Mouse (Mus musculus) hindbrain, embryonic 13.5 days (tissue): ENCODE measurements around the gene Trpv6. TPM values are rescaled to one million over a fixed set of nuclear protein-coding genes. Genes with fewer than 3 reads are reported as not detected.

ENCODE experiments used
- ATAC-seq: fragments of 200-750 bp; cut with Nextera tagmentation; 2 replicates; pipeline ENCODE4 v1.8.0; 2017; ENCODE audit warnings: moderate TSS enrichment; ENCODE audit not compliant: low FRiP score
- H3K27ac ChIP-seq: fragments of 300-500 bp; sonication (generic); 2 replicates; pipeline ENCODE4 v1.5.1; 2015; ENCODE audit warnings: inconsistent platforms, mild to moderate bottlenecking, moderate library complexity
- H3K27me3 ChIP-seq: fragments of 300-500 bp; sonication (generic); 2 replicates; pipeline ENCODE4 v1.6.1; 2015; ENCODE audit warnings: mild to moderate bottlenecking, inconsistent platforms
- H3K36me3 ChIP-seq: fragments of 300-500 bp; sonication (generic); 2 replicates; pipeline ENCODE4 v1.6.1; 2015; ENCODE audit warnings: mild to moderate bottlenecking, inconsistent platforms
- H3K4me1 ChIP-seq: fragments of 300-500 bp; sonication (generic); replicated peaks from 2 replicates; pipeline ENCODE4 v1.6.1; 2015; ENCODE audit warnings: inconsistent platforms
- H3K4me2 ChIP-seq: fragments of 300-500 bp; sonication (generic); 2 replicates; pipeline ENCODE4 v1.6.1; 2015; ENCODE audit warnings: inconsistent platforms, mild to moderate bottlenecking, moderate library complexity
- H3K4me3 ChIP-seq: fragments of 300-500 bp; sonication (generic); 2 replicates; pipeline ENCODE4 v1.5.1; 2015; ENCODE audit warnings: mild to moderate bottlenecking, inconsistent platforms
- H3K9ac ChIP-seq: fragments of 300-500 bp; sonication (generic); 2 replicates; pipeline ENCODE4 v1.6.1; 2015; ENCODE audit warnings: mild to moderate bottlenecking, inconsistent platforms
- H3K9me3 ChIP-seq: fragments of 300-500 bp; sonication (generic); 2 replicates; pipeline ENCODE4 v1.6.1; 2016; ENCODE audit warnings: inconsistent platforms
- WGBS: fragments of 180-500 bp; shearing (Covaris S2); methylation state at CpG from one replicate; pipeline ENCODE4 v1.1.7; 2015; 5-methylcytosine and 5-hydroxymethylcytosine counted together
- polyA plus RNA-seq: library from polyadenylated mRNA; unstranded; fragments of >200 nt; fragmentation: Nextera tagmentation; extraction: Ambion mirVana; gene quantifications from 2 replicates; pipeline ENCODE4 v1.2.1, GENCODE M21; 2015

The Trpv6 gene
- 0.70 and 0.87 TPM in 2 replicates for polyA plus RNA-seq

DNA sequence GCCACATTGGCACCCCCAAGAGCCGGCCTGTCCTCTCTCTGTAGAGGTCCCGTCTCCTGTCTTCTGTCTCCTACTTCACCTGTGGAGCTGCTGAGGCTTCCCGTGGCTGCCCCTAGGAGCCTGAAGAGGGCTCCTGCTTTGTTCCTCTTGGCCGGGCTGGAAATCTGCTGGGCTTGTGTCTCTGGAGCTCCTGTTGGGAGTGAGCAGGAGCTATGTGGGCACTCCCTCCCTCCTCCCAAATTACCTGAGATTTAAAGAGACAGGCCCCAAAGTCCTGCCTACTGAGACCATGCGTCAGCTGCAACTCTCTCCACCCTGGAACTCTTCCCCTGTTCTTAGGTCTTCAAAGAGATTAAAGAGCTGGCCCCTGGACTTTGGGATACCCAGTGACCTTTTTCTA lies at the start of gene Trpv6:
TSS of gene Trpv6 (minus strand) at position 228 of the 400 bp plus-strand sequence.
- no peaks in the 10 kb centered on the region for H3K27me3 ChIP-seq
- no peaks in the 10 kb centered on the region for H3K4me1 ChIP-seq
- no peak within 1 kb of the TSS for H3K4me2 ChIP-seq
- ATAC-seq, result no peak
- WGBS, result 32% methylated on average over 5 of the region's 5 CpGs
- H3K9me3 ChIP-seq, result no peaks in the 10 kb centered on the region
- H3K9ac ChIP-seq, result no peak within 1 kb of the TSS
- H3K27ac ChIP-seq, result no peak within 1 kb of the TSS
- no peaks in the 10 kb centered on the region for H3K36me3 ChIP-seq
- no peak within 1 kb of the TSS for H3K4me3 ChIP-seq

DNA sequence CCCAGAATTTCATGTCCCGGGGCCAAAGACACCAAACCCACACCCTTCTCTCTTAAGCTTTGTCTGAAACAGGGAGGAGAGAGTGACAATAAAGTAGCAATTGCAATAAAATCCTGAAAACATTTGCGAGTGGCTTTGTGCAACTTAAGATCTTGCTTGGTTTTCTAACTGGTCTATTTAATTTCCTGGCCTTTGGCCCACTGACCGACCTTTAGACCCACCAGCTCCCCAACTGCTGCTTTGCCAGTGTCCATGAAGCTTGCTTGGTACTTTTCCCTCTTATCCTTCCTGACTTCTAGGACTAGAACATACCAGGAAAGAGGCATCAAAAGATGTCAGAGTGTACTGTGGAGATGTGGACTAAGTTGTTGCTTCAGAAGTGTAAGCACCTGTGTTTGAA lies 49.4 kb upstream of the Trpv6 start:
- no peak for ATAC-seq
- no peaks in the 10 kb centered on the region for H3K27me3 ChIP-seq
- WGBS, result 89% methylated on average over 3 of the region's 3 CpGs

DNA sequence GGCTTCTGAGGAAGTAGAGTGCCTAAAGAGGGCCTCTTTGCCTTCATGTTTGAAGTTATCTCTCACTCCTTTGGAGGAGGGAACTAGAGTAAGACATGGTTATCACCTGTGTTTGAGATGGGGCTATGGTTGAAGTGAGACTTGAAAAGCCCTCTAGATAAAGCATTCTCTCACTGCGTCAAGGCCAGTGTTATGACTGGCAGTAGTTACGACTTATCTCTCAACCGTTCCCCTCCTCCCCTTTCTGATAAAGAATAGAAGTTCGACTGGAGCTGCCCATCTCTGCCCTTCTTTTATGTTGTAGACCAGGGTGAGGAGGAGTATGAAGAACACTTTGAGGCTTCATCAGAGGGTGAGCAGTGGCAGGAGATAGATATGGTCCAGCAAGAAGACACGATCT lies 48.7 kb upstream of the Trpv6 start:
- no peak for ATAC-seq
- no peaks in the 10 kb centered on the region for H3K4me1 ChIP-seq
- 93% methylated on average over 5 of the region's 5 CpGs for WGBS

More for the DNA sequence above, 49.4 kb upstream of the Trpv6 start:
- no peaks in the 10 kb centered on the region for H3K9me3 ChIP-seq
- no peaks in the 10 kb centered on the region for H3K36me3 ChIP-seq
- H3K4me2 ChIP-seq, result no peak overlapping the region
- H3K9ac ChIP-seq, result no peak overlapping the region
- H3K27ac ChIP-seq, result no peak overlapping the region
- no peaks in the 10 kb centered on the region for H3K4me1 ChIP-seq
- H3K4me3 ChIP-seq, result no peak overlapping the region

GRCm38 (mm10) chr6:41684131-41684530 lies 47.9 kb upstream of the Trpv6 start, which contains the start of gene Llcfc1:
Gene Llcfc1, plus strand, starts transcription at chr6:41684431.
- Histone ChIP-seq H3K36me3 (no peaks in the 10 kb centered on the region), H3K4me1 (no peaks in the 10 kb centered on the region), H3K4me2 (no peak within 1 kb of the TSS), H3K27me3 (no peaks in the 10 kb centered on the region), H3K9me3 (no peaks in the 10 kb centered on the region), H3K9ac (no peak within 1 kb of the TSS), H3K27ac (no peak within 1 kb of the TSS), H3K4me3 (no peak within 1 kb of the TSS)
- 90% methylated on average over 2 of the region's 2 CpGs for WGBS
- no peak for ATAC-seq

More for the DNA sequence above, 48.7 kb upstream of the Trpv6 start:
- no peaks in the 10 kb centered on the region for H3K27me3 ChIP-seq
- no peaks in the 10 kb centered on the region for H3K36me3 ChIP-seq
- H3K4me3 ChIP-seq, result no peak overlapping the region
- no peak overlapping the region for H3K9ac ChIP-seq
- H3K4me2 ChIP-seq, result no peak overlapping the region
- H3K27ac ChIP-seq, result no peak overlapping the region
- H3K9me3 ChIP-seq, result no peaks in the 10 kb centered on the region

DNA sequence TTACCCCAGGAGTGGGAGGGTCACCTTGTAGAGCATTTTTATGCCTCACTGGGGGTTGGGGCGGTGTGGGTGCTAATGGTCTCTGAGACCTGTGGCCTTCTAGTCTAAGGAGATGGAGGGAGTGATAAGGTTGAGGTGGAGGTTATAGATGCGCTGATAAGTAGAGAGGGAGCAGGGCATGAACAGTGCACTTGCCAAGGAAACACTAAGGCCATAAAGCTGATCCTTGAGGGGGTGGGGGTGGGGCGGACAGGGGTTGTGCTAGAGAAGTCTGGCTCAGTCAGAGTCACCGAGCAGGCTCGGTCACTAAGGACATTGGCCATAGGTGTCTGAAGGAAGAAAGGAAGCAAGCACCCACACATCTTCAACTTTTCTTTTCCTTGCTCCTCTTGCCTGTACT lies 45.5 kb upstream of the Trpv6 start:
- H3K4me3 ChIP-seq, result no peak overlapping the region
- no peak overlapping the region for H3K27ac ChIP-seq
- no peak overlapping the region for H3K4me2 ChIP-seq
- H3K4me1 ChIP-seq, result no peaks in the 10 kb centered on the region
- 84% methylated on average over 5 of the region's 5 CpGs for WGBS
- no peaks in the 10 kb centered on the region for H3K9me3 ChIP-seq
- H3K27me3 ChIP-seq, result no peaks in the 10 kb centered on the region
- ATAC-seq, result no peak
- H3K9ac ChIP-seq, result no peak overlapping the region
- H3K36me3 ChIP-seq, result no peaks in the 10 kb centered on the region

- H3K4me3 ChIP-seq, result no peak within 1 kb of the TSS
- H3K4me1 ChIP-seq, result no peaks in the 10 kb centered on the region
- no peaks in the 10 kb centered on the region for H3K27me3 ChIP-seq
- no peak for ATAC-seq
- no peak within 1 kb of the TSS for H3K4me2 ChIP-seq
- 81% methylated on average over 1 of the region's 1 CpGs for WGBS
- H3K9ac ChIP-seq, result no peak within 1 kb of the TSS
- H3K27ac ChIP-seq, result no peak within 1 kb of the TSS
- no peaks in the 10 kb centered on the region for H3K9me3 ChIP-seq
- H3K36me3 ChIP-seq, result no peaks in the 10 kb centered on the region
Measured at GRCm38 (mm10) chr6:41680669-41681068, 44.5 kb upstream of the Trpv6 start, which contains the start of gene Trpv5. Gene Trpv5, minus strand, starts transcription at chr6:41680769.

GRCm38 (mm10) chr6:41676530-41676929 lies 40.3 kb upstream of the Trpv6 start:
- Histone ChIP-seq H3K27me3 (no peaks in the 10 kb centered on the region), H3K4me3 (no peak overlapping the region), H3K4me1 (no peaks in the 10 kb centered on the region), H3K36me3 (no peaks in the 10 kb centered on the region), H3K9ac (no peak overlapping the region), H3K4me2 (no peak overlapping the region), H3K27ac (no peak overlapping the region), H3K9me3 (no peaks in the 10 kb centered on the region)
- 95% methylated on average over 2 of the region's 2 CpGs for WGBS
- ATAC-seq, result no peak

DNA sequence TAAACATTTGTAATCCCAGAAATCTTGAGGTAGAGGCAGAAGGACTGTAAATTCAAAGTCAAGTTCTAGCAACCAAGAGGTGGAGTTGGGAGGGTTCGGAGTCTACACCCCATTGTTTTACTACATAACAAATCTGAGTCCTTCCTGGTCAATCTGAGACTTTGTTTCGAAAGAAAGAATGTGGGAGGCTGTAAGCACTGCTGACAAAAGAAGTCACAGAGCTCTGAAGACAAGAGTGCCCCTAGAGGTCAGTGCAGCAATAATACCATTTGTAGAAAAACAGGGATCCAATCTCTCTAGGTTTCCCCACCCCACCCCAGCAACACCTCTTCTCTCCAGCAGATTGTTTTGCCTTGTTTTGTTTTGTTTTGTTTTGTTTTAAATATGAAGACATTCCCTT lies 26.1 kb upstream of the Trpv6 start:
- Histone ChIP-seq H3K4me1 (no peaks in the 10 kb centered on the region), H3K4me2 (no peak overlapping the region), H3K27me3 (no peaks in the 10 kb centered on the region), H3K4me3 (no peak overlapping the region), H3K9ac (no peak overlapping the region), H3K27ac (no peak overlapping the region), H3K36me3 (no peaks in the 10 kb centered on the region), H3K9me3 (no peaks in the 10 kb centered on the region)
- ATAC-seq, result no peak
- whole genome bisulfite sequencing, result 24% methylated on average over 2 of the region's 2 CpGs

GRCm38 (mm10) chr6:41658487-41658886 lies 22.3 kb upstream of the Trpv6 start:
- WGBS, result 93% methylated on average over 1 of the region's 1 CpGs
- H3K27me3 ChIP-seq, result no peaks in the 10 kb centered on the region
- ATAC-seq, result no peak
- no peak overlapping the region for H3K9ac ChIP-seq
- H3K4me1 ChIP-seq, result no peaks in the 10 kb centered on the region
- H3K4me2 ChIP-seq, result no peak overlapping the region
- H3K27ac ChIP-seq, result no peak overlapping the region
- H3K4me3 ChIP-seq, result no peak overlapping the region
- H3K9me3 ChIP-seq, result no peaks in the 10 kb centered on the region
- no peaks in the 10 kb centered on the region for H3K36me3 ChIP-seq

GRCm38 (mm10) chr6:41654648-41655047 lies 18.4 kb upstream of the Trpv6 start:
- ATAC-seq, result no peak
- Histone ChIP-seq H3K36me3 (no peaks in the 10 kb centered on the region), H3K27me3 (no peaks in the 10 kb centered on the region), H3K27ac (no peak overlapping the region), H3K9me3 (no peaks in the 10 kb centered on the region), H3K4me3 (no peak overlapping the region), H3K4me1 (no peaks in the 10 kb centered on the region), H3K9ac (no peak overlapping the region), H3K4me2 (no peak overlapping the region)
- WGBS, result 91% methylated on average over 8 of the region's 8 CpGs

- Histone ChIP-seq H3K4me2 (no peak overlapping the region), H3K9ac (no peak overlapping the region), H3K9me3 (no peaks in the 10 kb centered on the region), H3K36me3 (no peaks in the 10 kb centered on the region), H3K27ac (no peak overlapping the region), H3K4me3 (no peak overlapping the region), H3K27me3 (no peaks in the 10 kb centered on the region), H3K4me1 (no peaks in the 10 kb centered on the region)
- WGBS, result 95% methylated on average over 5 of the region's 5 CpGs
- ATAC-seq, result no peak
Measured at GRCm38 (mm10) chr6:41653173-41653572, 17.0 kb upstream of the Trpv6 start.

GRCm38 (mm10) chr6:41646672-41647071 lies 10.5 kb upstream of the Trpv6 start:
- Histone ChIP-seq H3K36me3 (no peaks in the 10 kb centered on the region), H3K4me3 (no peak overlapping the region), H3K4me2 (no peak overlapping the region), H3K27ac (no peak overlapping the region), H3K9me3 (no peaks in the 10 kb centered on the region), H3K27me3 (no peaks in the 10 kb centered on the region), H3K9ac (no peak overlapping the region), H3K4me1 (no peaks in the 10 kb centered on the region)
- no peak for ATAC-seq

DNA sequence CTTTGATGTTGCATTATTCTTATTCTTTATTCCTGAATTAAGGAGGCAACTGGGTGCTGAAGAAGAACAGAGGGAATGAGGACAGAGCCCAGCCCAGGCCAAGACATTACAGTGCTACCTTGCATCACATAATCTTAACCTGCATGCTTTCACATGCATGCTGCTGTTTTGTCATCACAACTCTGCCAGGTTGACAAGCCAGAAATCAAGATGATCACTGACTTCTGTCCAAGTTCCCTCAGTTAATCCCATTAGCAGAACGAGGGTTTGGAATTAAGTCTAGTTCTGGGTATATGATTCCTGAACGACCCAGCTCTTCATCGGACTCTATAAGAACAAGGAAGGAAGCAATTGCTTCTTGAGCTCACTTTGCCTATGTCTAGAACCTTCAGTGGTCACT lies 10.0 kb upstream of the Trpv6 start:
- no peak for ATAC-seq
- H3K36me3 ChIP-seq, result no peaks in the 10 kb centered on the region
- H3K27me3 ChIP-seq, result no peaks in the 10 kb centered on the region
- no peaks in the 10 kb centered on the region for H3K9me3 ChIP-seq
- H3K4me3 ChIP-seq, result no peak overlapping the region
- whole genome bisulfite sequencing, result 90% methylated on average over 3 of the region's 3 CpGs
- H3K4me2 ChIP-seq, result no peak overlapping the region
- H3K4me1 ChIP-seq, result no peaks in the 10 kb centered on the region
- H3K27ac ChIP-seq, result no peak overlapping the region
- no peak overlapping the region for H3K9ac ChIP-seq
